Mouse (Mus musculus) heart, postnatal 25 days (tissue): Measurements from ENCODE around the gene Kri1. TPM values are rescaled to one million over a fixed set of nuclear protein-coding genes. Genes with fewer than 3 reads are reported as not detected.
"Not testable (repeated sequence)": the region's sequence is repeated elsewhere in the genome, so short reads cannot be mapped to it uniquely, and the experiment has no call there.

Experiments
- DNase-seq: peaks from one replicate; pipeline ENCODE4 v3.0.0; 2022; ENCODE audit warnings: low spot score
- intact Hi-C: fragments of 180-260 bp; cut with DNase I; formaldehyde crosslinking; loops from one replicate; pipeline ENCODE4 v1.15.1; 2025
- total RNA-seq, 2 experiments: library from RNA; stranded (reverse); gene quantifications; 2 replicates each; pipeline ENCODE4 v1.2.3; 2021

The Kri1 gene
- total RNA-seq, 2 experiments from 2014 or later, result 15.9 to 17.4 TPM

DNA sequence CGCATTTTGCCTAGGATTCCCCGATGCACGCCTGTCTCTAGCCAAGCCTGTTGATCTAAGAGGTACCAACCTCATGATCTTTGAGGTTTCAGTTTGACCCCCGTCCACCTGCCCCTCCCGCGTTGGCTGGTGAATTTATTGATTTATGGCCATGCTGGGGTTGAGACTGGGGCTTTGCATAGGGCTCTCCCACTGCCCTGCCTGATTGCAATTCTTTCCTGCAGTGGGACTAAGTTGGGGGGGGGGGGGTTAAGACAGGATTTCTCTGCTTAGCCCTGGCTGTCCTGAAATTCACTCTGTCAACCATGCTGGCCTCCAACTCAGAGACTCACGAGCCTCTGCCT is 62.4 kb downstream of the Kri1 start:
- intact Hi-C loops, result loop anchor here (2.0 kb wide), 1 partner anchor 185 kb away; the partner anchor contains the start of gene Qtrt1
- DNase-seq, result no peak

DNA sequence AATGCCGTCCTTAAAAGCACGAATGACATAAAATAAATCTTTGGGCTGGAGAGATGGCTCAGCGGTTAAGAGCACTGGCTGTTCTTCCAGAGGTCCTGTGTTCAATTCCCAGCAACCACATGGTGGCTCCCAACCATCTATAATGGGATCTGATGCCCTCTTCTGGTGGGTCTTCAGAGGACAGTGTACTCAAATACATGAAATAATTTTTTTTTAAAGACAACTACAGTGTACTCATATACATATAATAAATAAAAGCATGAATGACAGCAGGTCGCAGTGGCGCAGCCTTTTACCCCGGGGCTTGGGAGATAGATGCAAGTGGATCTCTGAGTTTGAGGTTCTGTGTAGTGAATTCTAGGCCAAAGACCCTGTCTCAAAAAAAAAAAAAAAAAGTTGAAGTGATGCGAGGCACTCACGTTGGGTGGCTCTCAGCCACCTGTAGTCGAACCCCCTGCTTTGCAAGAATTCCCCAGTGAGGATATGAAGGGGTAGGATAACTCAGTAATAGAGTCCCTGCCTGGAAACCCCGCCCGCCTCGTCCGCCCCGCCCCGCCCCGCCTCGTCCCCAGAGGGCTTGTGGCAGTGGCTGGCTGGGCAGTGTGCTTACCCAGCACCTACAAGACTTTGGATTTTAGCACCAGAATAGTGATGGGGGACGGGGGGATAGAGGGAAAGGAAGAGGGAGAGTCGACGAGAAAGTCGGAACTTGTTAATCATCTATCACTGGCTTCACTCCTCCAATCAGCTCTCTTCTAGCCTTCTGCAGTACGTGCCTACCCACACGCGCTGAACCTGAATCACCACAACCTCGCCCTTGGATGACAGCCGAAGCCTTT is 63.0 kb downstream of the Kri1 start:
- intact Hi-C loops, result loop anchor here (2.0 kb wide), 1 partner anchor 186 kb away; the partner anchor contains the start of gene Qtrt1
- DNase-seq, result no peak

DNA sequence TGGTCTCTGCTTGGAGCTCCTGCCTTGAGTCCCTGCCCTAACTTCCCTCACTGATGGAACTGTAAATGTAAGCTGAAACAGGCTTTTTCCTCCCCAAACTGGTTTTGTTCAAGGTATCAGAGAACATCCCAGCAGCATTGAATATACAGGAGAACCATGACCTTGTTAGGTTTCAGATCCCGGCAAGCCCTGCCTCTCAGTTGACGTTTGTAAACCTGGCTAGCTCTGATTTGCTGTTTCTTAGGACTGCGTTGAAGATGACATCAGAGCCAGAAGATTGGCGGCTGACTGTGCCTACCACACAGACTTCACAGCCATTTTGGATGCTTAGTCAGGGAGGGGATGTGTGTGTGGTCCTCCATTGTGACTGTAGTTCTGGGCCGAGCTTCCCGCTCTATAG is 63.9 kb downstream of the Kri1 start:
- intact Hi-C loops, result loop anchor here (2.0 kb wide), 1 partner anchor 187 kb away; the partner anchor contains the start of gene Qtrt1
- DNase-seq, result no peak

DNA sequence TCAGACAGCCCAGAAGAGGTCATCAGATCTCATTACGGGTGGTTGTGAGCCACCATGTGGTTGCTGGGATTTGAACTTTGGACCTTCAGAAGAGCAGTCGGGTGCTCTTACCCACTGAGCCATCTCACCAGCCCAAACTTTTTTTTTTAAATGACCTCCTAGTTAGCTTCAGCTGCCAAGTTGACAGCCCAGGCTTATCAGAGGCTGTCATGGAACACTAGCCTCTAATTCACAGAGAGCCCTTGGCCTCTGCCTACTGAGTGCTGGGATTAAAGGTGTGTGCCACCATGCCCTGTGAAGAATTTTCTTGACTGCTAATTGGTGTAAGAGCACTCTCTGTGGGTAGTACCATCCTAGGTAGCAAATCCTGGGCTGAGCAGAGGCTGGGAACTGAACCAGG is 64.3 kb downstream of the Kri1 start:
- DNase-seq, intact Hi-C loops: not testable (repeated sequence)

Other genes starting within 250 kb of the Kri1 start
- not detected for gene Zglp1, start 220.9 kb downstream of the Kri1 start, total RNA-seq
- gene Gm49373, start 214.9 kb downstream of the Kri1 start, total RNA-seq, result under 1 TPM in 1 of 2 experiments, not detected in 1; 0.13 TPM
- 10 to 100 TPM; 33.6 to 36.5 TPM for gene Fdx1l, start 214.4 kb downstream of the Kri1 start, total RNA-seq
- gene Gm38431, start 196.0 kb downstream of the Kri1 start, total RNA-seq, result 1 to 10 TPM in 1 of 2 experiments, under 1 TPM in 1; 0.86 to 1.5 TPM
- gene Raver1, start 196.0 kb downstream of the Kri1 start, total RNA-seq, result 10 to 100 TPM; 25.8 to 27.9 TPM
- gene Tyk2, start 156.7 kb downstream of the Kri1 start, total RNA-seq, result 1 to 10 TPM; 8.5 to 8.6 TPM
- gene Cdc37, start 138.0 kb downstream of the Kri1 start, total RNA-seq, result 100 to 1,000 TPM; 158 to 160 TPM
- gene Pde4a, start 122.3 kb downstream of the Kri1 start, total RNA-seq, result 10 to 100 TPM; 47.1 to 51.6 TPM
- 10 to 100 TPM; 35.9 to 42.2 TPM for gene Keap1, start 48.6 kb downstream of the Kri1 start, total RNA-seq
- under 1 TPM; 0.70 to 0.78 TPM for gene S1pr5, start 39.5 kb downstream of the Kri1 start, total RNA-seq
- 10 to 100 TPM; 94.7 to 96.1 TPM for gene Atg4d, start 22.7 kb downstream of the Kri1 start, total RNA-seq
- 10 to 100 TPM; 15.1 to 16.8 TPM for gene Cdkn2d, start 3.4 kb upstream of the Kri1 start, total RNA-seq
- gene Ap1m2, start 24.4 kb upstream of the Kri1 start, total RNA-seq, result not detected
- 100 to 1,000 TPM in 1 of 2 experiments, 10 to 100 TPM in 1; 99.2 to 113 TPM for gene Slc44a2, start 32.7 kb upstream of the Kri1 start, total RNA-seq
- gene Ilf3, start 79.9 kb upstream of the Kri1 start, total RNA-seq, result 10 to 100 TPM; 25.9 to 29.6 TPM
- gene Qtrt1, start 123.9 kb upstream of the Kri1 start, total RNA-seq, result 10 to 100 TPM in 1 of 2 experiments, 1 to 10 TPM in 1; 7.1 to 10.0 TPM
- gene Dnm2, start 136.9 kb upstream of the Kri1 start, total RNA-seq, result 10 to 100 TPM; 66.2 to 74.4 TPM
- 10 to 100 TPM; 45.3 to 45.4 TPM for gene Tmed1, start 222.3 kb upstream of the Kri1 start, total RNA-seq
- gene AB124611, start 238.2 kb upstream of the Kri1 start, total RNA-seq, result 1 to 10 TPM; 1.5 TPM